Mouse (Mus musculus): ENCODE measurements around the gene Atp8a2. TPM values are rescaled to one million over a fixed set of nuclear protein-coding genes. Genes with fewer than 3 reads are reported as not detected.

Gene Atp8a2
- total RNA-seq, 1 experiment from 2014 or later = 1.1 TPM

DNA sequence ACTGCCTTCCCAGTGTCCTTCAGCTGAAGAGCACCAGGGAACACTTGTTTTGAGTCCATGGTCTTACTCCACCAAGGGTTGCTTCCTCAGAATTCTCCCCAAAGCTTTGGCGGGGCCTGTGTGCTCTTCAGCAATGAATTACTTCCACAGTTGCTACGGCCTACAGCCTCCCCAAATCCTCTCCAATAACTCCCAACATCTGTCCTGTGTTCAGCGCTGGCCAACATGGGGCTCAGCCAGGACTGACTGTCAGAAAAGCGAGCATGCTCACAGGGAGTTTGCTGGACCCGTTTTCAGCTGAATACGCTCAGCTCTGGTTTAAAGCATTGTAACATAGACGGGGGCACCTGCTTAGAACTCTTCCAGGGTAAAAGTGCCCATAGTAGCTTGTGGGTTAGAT lies 489.0 kb downstream of the Atp8a2 start:
- no peak for DNase-seq

- no peak for DNase-seq
Observed at GRCm38 (mm10) chr14:59705326-59706058, 491.5 kb downstream of the Atp8a2 start.

DNA sequence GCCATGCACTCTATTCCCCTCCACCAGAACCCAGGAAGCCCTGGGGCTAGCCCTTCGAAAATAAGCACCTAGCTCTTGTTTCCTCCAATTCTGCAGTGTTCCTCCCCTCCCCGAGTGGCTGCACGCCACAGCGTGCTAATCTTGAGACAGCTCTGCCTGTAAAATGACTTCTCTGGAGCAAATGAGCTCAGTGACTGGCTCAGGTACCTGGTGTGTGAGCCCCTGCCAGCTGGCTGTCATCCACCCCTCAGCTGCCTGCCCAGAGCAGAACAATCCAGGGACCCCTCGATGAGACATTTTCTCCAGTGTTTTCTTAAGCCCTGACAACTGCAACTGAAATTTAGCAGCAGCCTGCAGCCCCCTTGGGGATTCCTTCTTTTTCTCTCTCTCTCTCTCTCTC lies 495.5 kb downstream of the Atp8a2 start:
- DNase-seq = no peak

DNA sequence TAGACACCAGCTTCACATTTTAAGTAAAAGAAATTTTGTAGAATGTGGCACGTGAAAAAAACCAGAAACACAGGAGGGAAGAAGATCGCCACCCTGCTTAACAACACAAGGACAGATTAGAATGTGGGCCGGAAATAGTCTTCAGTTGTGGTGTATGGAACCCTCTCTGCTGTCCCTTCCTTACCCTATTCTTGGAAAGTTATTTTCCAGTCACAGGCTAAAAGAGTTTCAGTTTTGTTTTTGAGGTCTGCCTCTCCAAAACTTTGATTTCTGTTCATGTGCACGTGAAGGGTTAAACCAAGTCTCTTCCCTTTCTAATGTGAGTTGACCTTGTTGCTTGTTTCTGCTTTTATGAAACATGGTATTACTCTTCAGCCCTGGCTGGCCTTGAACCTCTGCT lies 501.8 kb downstream of the Atp8a2 start:
- no peak for DNase-seq

- no peak for DNase-seq
Observed at GRCm38 (mm10) chr14:59692164-59692563, 504.8 kb downstream of the Atp8a2 start.

DNA sequence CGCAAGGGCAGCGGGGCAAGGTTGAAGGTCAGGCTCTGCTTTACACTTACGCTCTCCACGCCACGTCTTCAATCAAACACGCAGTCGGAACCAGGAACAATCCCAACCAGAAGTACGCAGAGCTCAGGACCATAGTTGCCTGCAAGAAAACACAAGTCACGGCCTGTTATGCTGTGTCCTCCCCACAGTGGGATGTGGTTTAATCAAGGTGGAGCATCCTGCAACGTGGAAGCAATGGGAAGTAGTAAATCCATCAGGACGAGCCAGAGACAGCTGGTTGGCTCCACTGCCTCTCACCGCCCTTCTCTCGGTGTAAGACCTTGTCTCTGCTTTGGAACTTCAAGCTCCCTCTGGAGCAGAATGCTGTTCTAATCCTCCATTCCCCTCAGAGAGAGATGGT lies 505.6 kb downstream of the Atp8a2 start:
- no peak for DNase-seq

GRCm38 (mm10) chr14:59690954-59691353 lies 506.0 kb downstream of the Atp8a2 start:
- DNase-seq = no peak

DNA sequence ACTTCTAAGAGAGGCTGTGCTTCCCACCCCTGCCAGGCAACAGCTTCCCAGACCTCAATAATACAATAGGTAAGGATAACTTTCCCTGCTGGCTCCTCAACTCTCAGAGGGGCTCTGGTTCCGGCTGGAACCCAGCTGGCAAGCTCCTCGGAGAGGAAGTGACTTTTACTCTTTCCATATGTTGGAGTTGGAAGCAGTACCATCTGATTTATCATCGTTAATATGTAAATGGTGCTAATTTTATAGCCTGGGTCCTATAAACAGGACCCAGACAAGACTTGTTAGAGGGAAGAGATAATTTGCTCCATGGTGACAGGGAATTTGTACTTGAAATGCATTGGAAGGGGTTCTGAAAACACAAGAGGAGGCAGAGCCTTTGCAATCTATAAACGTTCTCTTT lies 507.4 kb downstream of the Atp8a2 start:
- DNase-seq = no peak

- no peak for DNase-seq
Observed at GRCm38 (mm10) chr14:59686229-59686628, 510.8 kb downstream of the Atp8a2 start.

DNA sequence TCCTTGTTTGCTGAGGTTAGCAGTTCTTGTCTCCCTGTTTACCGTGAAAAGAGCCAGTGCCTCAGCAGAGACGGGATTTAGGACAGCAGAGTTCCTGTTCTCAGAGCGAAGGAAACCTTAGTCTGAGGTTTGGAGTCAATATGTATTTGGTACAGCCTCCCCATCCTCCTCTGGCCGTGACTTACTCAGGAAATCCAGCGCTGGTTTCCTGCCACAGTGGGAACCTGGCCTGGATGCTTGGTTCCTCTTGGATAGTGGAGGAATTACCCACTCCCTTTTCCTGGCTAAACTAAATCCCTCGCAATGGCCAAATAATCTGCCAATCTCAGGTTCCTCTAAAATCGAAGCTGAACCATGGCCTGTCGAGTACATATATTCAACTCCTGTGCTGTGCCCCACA lies 511.6 kb downstream of the Atp8a2 start:
- DNase-seq = no peak

GRCm38 (mm10) chr14:59681906-59682305 lies 515.1 kb downstream of the Atp8a2 start:
- DNase-seq = no peak

GRCm38 (mm10) chr14:59677598-59678003 lies 519.4 kb downstream of the Atp8a2 start:
- peak; percentile 34 for DNase-seq

DNA sequence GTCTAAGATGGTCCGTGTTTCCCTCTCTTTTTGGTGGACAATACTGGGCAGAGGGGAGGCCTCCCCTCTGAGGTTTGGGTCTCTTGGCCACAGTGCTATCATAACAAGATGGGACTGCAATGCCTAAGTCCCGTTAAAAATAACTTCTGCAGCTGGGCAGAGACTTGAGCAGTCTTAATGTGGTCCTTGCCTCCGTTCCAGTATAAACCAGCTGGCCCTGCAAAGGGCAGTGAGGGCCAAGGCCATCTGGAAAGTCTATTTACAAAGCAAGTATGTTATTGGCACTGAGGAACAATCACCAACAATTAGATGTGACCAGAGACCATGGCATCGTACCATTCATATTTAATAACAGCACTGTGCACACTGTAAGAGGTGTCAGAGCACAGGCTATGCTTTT lies 521.6 kb downstream of the Atp8a2 start:
- DNase-seq = no peak

GRCm38 (mm10) chr14:59674556-59674955 lies 522.4 kb downstream of the Atp8a2 start:
- no peak for DNase-seq

DNA sequence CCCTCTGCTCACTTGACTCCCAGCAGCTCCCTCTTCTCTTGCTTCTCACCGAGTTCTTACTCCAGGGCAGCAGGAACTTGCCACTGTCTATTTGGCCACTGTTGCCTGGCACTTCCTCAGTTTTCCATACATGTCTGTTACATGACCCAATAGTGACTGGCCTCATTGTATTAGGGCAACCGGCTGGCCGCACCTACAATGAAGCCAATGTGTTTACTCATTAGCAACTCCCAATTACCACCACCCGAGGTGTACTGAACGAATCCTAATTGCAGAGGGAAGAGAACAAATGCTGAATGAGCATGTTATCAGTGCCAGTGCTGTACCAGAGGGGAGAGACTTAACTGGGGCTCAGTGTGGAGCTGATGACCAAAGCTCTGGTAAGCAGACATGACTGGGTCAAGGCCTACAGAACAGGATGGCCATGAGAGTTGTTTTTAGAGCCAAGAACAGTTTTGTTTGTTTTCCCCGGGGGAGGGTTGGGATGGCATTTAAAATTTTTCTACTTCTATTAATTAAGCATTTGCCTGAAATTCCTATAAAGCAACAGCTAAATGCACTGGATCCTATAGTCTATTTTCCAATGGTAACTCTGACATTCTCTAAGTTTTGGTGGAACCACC lies 524.0 kb downstream of the Atp8a2 start:
- DNase-seq = no peak

GRCm38 (mm10) chr14:59657098-59657497 lies 539.9 kb downstream of the Atp8a2 start:
- no peak for DNase-seq

DNA sequence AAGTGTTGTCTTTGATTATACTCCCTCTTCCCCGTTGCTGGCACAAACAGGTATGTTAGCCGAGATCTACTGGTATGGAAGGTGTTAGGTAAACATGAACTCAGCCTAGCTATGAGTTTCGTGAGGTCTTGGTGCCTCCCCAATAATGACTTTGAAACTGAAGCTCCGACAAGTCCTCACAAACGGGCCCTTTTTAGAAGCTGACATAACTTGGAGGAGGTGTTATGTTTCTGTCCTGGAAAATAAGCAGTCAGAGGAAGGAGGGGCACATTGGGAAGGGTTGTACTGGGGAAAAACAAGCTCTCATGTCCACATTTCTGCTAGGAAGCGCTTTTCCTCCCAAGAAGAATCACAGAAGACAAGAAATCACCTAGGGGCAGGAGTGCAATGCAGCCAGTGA lies 540.4 kb downstream of the Atp8a2 start:
- no peak for DNase-seq

- DNase-seq = no peak
Observed at GRCm38 (mm10) chr14:59649337-59649736, 547.6 kb downstream of the Atp8a2 start.

- no peak for DNase-seq
Observed at GRCm38 (mm10) chr14:59648611-59649010, 548.4 kb downstream of the Atp8a2 start.

DNA sequence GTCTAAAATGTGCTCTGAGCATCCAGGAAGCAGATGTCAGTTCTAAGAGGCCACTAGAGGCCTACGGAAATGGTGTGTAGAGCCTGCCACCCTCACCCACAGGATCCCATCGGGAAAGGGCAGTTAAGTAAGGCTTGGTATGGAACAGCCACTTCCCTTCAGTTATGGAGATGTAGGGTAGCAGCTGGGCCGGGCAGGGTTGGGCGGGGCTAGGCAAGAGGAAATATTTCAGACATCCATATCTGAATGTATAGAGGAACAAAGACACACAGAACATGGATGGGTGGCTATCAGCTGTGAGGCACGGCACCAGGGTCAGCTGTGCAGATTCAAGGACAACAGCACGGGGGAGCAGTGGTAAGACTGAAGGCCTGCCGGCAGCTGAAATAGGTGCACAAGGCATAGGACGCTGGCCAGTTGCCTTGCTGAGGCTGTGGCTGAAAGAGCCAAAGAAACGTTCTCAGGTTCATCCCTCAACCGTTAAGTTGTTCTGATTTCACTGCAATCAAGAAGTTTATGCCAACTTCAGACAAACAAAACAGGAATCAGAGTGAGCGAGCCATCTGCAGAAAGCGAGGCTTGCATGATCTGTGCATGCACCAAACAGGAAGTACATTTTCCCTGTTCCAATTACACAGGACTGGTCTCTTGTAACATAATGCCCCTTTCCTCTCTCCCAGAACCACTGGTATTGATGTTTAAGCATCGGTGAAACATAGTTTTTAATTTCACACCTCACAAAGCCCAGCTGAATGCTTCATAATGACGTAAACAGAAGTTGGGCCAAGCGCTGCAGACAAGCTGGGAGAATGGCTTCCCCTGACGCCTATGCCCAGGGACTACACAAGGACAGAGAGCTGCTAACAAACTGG lies 549.9 kb downstream of the Atp8a2 start:
- peak; percentile 37 for DNase-seq

DNA sequence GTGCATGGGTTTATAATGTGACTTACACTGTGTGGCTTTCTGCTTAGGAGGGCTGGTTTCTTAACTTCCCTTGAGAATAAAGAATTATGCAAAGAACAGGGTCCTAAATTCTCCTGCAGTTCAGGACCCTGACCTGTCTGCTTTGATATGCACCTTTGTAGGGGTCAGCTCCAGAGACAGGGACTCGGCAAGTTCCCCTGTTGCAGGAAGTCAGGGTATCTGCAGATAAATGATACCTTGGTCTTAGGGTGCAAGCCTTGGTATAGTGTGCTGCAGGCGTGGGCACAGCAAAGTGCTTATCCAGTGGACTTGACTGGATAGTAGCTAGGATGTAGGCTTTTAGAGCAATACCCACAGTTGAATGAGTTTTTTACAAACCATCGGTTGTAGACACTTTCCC lies 552.1 kb downstream of the Atp8a2 start:
- no peak for DNase-seq

GRCm38 (mm10) chr14:59644166-59644565 lies 552.8 kb downstream of the Atp8a2 start:
- no peak for DNase-seq

DNA sequence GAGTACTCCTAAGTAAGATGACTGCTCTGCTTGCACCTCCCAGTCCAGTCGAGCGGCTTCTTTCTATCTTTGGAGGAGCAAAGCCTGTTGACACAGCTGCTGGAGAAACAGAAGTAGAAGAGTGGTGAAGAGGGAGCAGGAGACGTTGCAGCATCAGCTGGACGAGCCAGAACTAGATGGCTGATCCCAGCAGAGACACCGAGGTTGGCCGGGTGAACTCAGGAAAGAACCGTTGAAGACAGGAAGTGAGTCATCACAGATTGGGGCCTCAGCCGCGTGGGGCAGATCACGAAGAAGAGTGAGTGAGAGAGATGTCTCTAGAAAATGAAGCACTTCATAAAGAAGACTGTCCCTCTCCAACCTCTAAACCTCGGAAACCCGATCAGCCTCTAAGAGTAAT lies 553.4 kb downstream of the Atp8a2 start:
- DNase-seq = no peak

Data from adrenal gland, postnatal 25 days (tissue).